Mouse (Mus musculus) lung, adult 2 months (tissue): ENCODE results near the gene Ptpa.

ENCODE experiments used
- CTCF ChIP-seq: fragments of 200-500 bp; IDR thresholded peaks from 2 replicates; pipeline ENCODE4 v1.5.1; 2011; ENCODE audit warnings: mild to moderate bottlenecking, low read length, control low read depth; ENCODE audit not compliant: insufficient read depth
- POLR2A ChIP-seq: fragments of 200-500 bp; IDR thresholded peaks from 2 replicates; pipeline ENCODE4 v1.6.1; 2011; ENCODE audit warnings: low read depth, mild to moderate bottlenecking, control low read depth, low read length, borderline replicate concordance; ENCODE audit errors: extremely low read depth

GRCm38 (mm10) chr2:30381377-30381725 lies 34.5 kb upstream of the Ptpa start:
- TF ChIP-seq CTCF (no peak), POLR2A (no peak)
